Mouse (Mus musculus) large intestine, adult 2 months (tissue): ENCODE results near the gene Akr1c14. TPM values are rescaled to one million over a fixed set of nuclear protein-coding genes. Genes with fewer than 3 reads are reported as not detected.
"Not testable (repeated sequence)": the region's sequence is repeated elsewhere in the genome, so short reads cannot be mapped to it uniquely, and the experiment has no call there.

Experiments
- DNase-seq: peaks from one replicate; pipeline ENCODE4 v3.0.0-alpha.2; 2012; ENCODE audit warnings: low read depth, low spot score
- WGBS: fragments of 180-500 bp; shearing (Covaris S2); methylation state at CpG from one replicate; pipeline ENCODE4 v1.1.7; 2018; 5-methylcytosine and 5-hydroxymethylcytosine counted together
- polyA plus RNA-seq: library from polyadenylated mRNA; depleted of rRNA; stranded (reverse); fragments of >200 nt; gene quantifications from 2 replicates; pipeline ENCODE4 v1.2.3, GENCODE M21; 2012; rRNA removed

Akr1c14 gene
- polyA plus RNA-seq, 1 experiment = 6.4 TPM

- no peak for DNase-seq
- 60% methylated on average over 2 of the region's 2 CpGs for WGBS
Observed at GRCm38 (mm10) chr13:4119181-4119904, 70.5 kb downstream of the Akr1c14 start.

GRCm38 (mm10) chr13:4123146-4123545 is 74.3 kb downstream of the Akr1c14 start:
- no peak for DNase-seq
- WGBS = 70% methylated on average over 7 of the region's 7 CpGs

- DNase-seq = not testable (repeated sequence)
- 92% methylated on average over 6 of the region's 6 CpGs for WGBS
Observed at GRCm38 (mm10) chr13:4124471-4124870, 75.7 kb downstream of the Akr1c14 start.

GRCm38 (mm10) chr13:4125846-4126245 is 77.0 kb downstream of the Akr1c14 start:
- WGBS = 88% methylated on average over 1 of the region's 1 CpGs
- not testable (repeated sequence) for DNase-seq

- no peak for DNase-seq
- 26% methylated on average over 5 of the region's 5 CpGs for WGBS
Observed at GRCm38 (mm10) chr13:4129100-4129499, 80.3 kb downstream of the Akr1c14 start.

- no peak for DNase-seq
- WGBS = 69% methylated on average over 1 of the region's 1 CpGs
Observed at GRCm38 (mm10) chr13:4131317-4131716, 82.5 kb downstream of the Akr1c14 start.

GRCm38 (mm10) chr13:4131721-4132120 is 82.9 kb downstream of the Akr1c14 start:
- 25% methylated on average over 3 of the region's 3 CpGs for WGBS
- DNase-seq = no peak

GRCm38 (mm10) chr13:4133070-4133469 is 84.3 kb downstream of the Akr1c14 start:
- WGBS = 37% methylated on average over 2 of the region's 2 CpGs
- DNase-seq = no peak

Other genes with a start within 250 kb of the Akr1c14 start
- not detected in 2 replicates for gene Calml3, start 244.7 kb upstream of the Akr1c14 start, polyA plus RNA-seq
- not detected in 2 replicates for gene Calm4, start 211.3 kb upstream of the Akr1c14 start, polyA plus RNA-seq
- gene Calm5, start 194.8 kb upstream of the Akr1c14 start, polyA plus RNA-seq = not detected in 2 replicates
- gene Net1, start 130.8 kb upstream of the Akr1c14 start, polyA plus RNA-seq = 63.8 and 88.6 TPM in 2 replicates
- gene Tubal3, start 130.7 kb upstream of the Akr1c14 start, polyA plus RNA-seq = 60.8 and 84.5 TPM in 2 replicates
- gene Ucn3, start 103.7 kb upstream of the Akr1c14 start, polyA plus RNA-seq = 0.55 and 0.71 TPM in 2 replicates
- gene Akr1c18, start 101.6 kb downstream of the Akr1c14 start, polyA plus RNA-seq = not detected in 2 replicates
- gene Akr1c13, start 142.1 kb downstream of the Akr1c14 start, polyA plus RNA-seq = 26.4 and 30.3 TPM in 2 replicates
- 7.9 and 10.5 TPM in 2 replicates for gene Akr1c19, start 179.7 kb downstream of the Akr1c14 start, polyA plus RNA-seq
- gene Akr1c12, start 230.4 kb downstream of the Akr1c14 start, polyA plus RNA-seq = 25.0 and 27.4 TPM in 2 replicates